Mouse (Mus musculus) erythroblast, embryonic 14.5 days (primary cell): Measurements from ENCODE around the gene Camk1d. TPM values are rescaled to one million over a fixed set of nuclear protein-coding genes. Genes with fewer than 3 reads are reported as not detected.

Experiments used
- H3K27me3 ChIP-seq: 2 replicates; pipeline ENCODE4 v1.6.1; 2012; ENCODE audit warnings: inconsistent platforms; ENCODE audit not compliant: control insufficient read depth
- H3K36me3 ChIP-seq: 2 replicates; pipeline ENCODE4 v1.6.1; 2012; ENCODE audit warnings: mild to moderate bottlenecking, inconsistent platforms; ENCODE audit not compliant: control insufficient read depth
- H3K4me1 ChIP-seq: 2 replicates; pipeline ENCODE4 v1.6.1; 2012; ENCODE audit warnings: inconsistent platforms; ENCODE audit not compliant: control insufficient read depth
- H3K4me3 ChIP-seq: replicated peaks from 2 replicates; pipeline ENCODE3; 2012; ENCODE audit warnings: moderate library complexity, mild to moderate bottlenecking, inconsistent platforms
- H3K9me3 ChIP-seq: 2 replicates; pipeline ENCODE4 v1.6.1; 2012; ENCODE audit warnings: low read length, inconsistent platforms, mixed read lengths; ENCODE audit not compliant: control insufficient read depth
- GATA1 ChIP-seq: IDR thresholded peaks from 2 replicates; pipeline ENCODE4 v1.6.1; 2012; ENCODE audit warnings: low read length, inconsistent platforms, mixed read lengths
- TAL1 ChIP-seq: IDR thresholded peaks from 3 replicates; pipeline ENCODE4 v1.6.1; 2012; ENCODE audit warnings: low read length, inconsistent platforms, mixed read lengths
- polyA plus RNA-seq: library from polyadenylated mRNA; stranded (reverse); fragments of >175 nt; gene quantifications from 2 replicates; pipeline ENCODE4 v1.2.3, GENCODE M21; 2012

Camk1d gene
- polyA plus RNA-seq, 1 experiment: 0.02 TPM

DNA sequence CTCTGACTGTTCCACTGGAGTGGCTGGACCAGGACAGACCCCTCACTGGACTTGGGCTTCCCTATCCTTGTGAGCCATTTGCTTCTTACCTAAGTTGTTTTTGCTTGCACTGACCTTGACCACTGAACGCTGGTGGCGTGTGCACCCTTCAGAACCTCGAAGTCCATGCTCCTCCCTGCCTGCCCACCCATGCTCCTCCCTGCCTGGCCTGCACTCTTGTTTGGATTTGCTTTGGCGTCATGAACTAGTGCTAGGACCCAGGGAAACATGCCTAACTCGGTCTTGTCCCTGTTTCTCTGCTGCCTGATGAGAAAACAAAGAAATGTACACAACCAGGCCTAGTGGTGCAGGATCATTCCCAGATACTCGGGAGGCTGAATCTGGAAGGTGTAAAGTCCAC, 40.5 kb downstream of the Camk1d start:
- Histone ChIP-seq H3K4me1 (no peaks in the 10 kb centered on the region), H3K4me3 (no peak overlapping the region), H3K9me3 (no peaks in the 10 kb centered on the region), H3K27me3 (no peaks in the 10 kb centered on the region), H3K36me3 (no peaks in the 10 kb centered on the region)
- TF ChIP-seq GATA1 (no peak), TAL1 (no peak)

DNA sequence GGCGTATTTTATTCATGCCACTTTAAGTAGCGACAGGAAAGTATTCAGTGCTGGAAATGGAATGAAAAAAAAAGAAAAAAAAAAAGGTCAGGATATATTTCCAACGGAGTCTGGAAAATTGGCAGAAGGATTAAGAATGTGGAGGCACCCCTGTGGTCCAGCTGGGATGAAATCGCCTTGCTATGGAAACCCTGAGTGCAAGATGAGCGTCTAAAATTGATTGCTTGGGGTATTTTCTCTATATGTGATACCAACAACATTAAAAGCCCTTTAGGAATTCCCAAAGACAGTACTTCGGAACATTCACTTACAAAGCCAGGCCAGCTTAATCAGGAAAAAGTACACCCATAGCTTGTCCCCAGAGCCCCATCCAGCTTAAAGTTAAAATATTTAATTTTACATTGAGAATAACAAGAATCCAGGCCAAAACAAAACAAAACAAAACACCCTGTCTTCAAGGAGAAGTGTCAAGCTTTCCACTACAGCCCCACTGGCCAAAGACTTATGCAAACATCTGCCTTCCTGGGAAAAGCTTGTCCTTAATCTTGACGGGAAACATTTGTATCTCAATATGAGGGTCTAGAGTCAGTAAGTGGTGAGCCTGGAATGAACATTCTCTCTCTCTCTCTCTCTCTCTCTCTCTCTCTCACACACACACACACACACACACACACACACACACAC, 41.3 kb downstream of the Camk1d start:
- no peaks in the 10 kb centered on the region for H3K9me3 ChIP-seq
- no peaks in the 10 kb centered on the region for H3K36me3 ChIP-seq
- TF ChIP-seq TAL1: no peak
- TF ChIP-seq GATA1: no peak
- H3K4me1 ChIP-seq: no peaks in the 10 kb centered on the region
- no peaks in the 10 kb centered on the region for H3K27me3 ChIP-seq
- no peak overlapping the region for H3K4me3 ChIP-seq

DNA sequence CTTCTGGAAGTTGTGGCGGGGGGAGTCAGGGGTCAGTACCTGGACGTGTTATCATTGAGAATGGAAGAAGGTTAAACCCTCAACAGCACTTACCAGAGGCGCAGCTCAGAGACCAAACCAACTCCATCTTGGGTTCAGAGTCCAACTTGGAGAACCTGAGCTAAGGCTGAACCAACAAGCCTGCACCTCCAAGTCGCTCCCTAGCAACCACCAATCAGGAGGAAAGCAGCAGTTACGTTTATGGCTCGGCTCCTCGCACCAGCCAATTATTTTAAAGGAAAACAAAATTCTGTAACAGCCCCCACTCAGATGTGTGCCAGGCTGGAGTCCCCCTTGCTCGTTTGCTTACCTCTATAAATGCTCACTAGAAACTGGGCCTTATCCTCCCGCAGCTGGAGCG, 44.2 kb downstream of the Camk1d start:
- H3K9me3 ChIP-seq: no peaks in the 10 kb centered on the region
- TF ChIP-seq TAL1 (no peak), GATA1 (no peak)
- no peaks in the 10 kb centered on the region for H3K4me1 ChIP-seq
- no peak overlapping the region for H3K4me3 ChIP-seq
- H3K27me3 ChIP-seq: no peaks in the 10 kb centered on the region
- no peaks in the 10 kb centered on the region for H3K36me3 ChIP-seq

DNA sequence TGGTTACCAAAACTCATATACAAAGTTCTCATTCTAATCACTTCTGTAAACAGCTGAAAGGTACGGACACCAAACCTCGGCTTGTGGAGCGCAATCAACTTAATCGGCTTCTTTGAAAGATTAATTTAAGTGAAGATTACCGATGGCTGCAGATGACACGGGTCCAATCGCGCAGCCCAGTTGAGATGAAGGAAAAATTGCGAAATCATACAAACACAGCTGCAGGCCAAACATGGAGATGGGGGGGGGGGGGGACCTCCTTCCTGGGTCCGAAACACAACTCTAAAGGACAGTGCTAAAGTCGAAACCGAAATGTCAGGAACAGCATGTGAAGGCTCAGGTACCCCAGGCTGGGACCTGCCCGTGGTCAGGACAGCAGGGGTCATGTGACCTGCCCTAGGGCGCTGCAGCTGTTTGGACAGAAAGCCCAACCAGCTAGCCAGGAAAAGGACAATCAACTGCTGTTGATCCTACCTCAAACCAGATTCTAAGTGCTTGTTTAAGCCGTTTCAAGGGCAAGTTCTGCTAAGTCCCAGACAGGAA, 44.7 kb downstream of the Camk1d start:
- no peaks in the 10 kb centered on the region for H3K4me1 ChIP-seq
- no peak for TF ChIP-seq GATA1
- H3K27me3 ChIP-seq: no peaks in the 10 kb centered on the region
- H3K4me3 ChIP-seq: no peak overlapping the region
- H3K9me3 ChIP-seq: no peaks in the 10 kb centered on the region
- no peaks in the 10 kb centered on the region for H3K36me3 ChIP-seq

DNA sequence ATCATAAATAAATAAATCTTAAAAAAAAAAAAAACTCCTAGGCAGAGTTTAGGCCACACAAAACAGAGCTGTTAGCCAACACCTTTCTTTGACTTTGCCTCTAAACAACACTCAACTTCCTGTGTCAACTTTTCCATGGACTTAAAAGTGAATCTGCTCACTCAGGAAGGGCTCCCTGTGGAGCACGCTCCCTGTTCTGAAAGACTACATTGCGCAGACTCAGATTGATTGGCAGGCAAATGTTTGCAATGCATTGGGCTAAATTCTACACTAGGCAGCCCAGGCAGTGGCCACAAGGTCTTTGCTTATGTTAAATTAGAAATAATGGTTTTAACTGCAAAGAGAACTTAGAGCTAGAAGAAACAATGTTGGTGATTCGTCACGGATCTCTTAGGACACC, 45.4 kb downstream of the Camk1d start:
- TF ChIP-seq GATA1: no peak
- no peak for TF ChIP-seq TAL1
- Histone ChIP-seq H3K27me3 (no peaks in the 10 kb centered on the region), H3K9me3 (no peaks in the 10 kb centered on the region), H3K4me3 (no peak overlapping the region), H3K36me3 (no peaks in the 10 kb centered on the region), H3K4me1 (no peaks in the 10 kb centered on the region)

DNA sequence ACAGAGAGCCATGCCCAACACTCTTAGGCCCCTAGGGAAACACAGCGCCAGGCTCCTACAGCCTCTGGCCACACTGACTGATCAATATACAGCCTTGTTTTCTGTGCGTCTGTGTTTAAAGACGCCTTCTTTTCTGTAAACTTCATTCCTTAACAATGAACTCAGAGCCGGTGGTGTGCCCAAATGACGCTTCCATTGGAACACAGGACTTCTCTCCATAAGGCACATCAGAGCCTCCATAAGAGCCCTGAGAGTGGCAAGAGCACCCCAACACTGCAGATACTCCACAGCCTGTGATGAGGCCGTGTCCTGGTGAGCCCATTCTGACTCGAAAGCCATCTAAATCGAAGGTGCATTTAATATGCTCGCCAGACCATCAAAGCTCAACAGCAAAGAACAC, 50.8 kb downstream of the Camk1d start:
- Histone ChIP-seq H3K27me3 (no peaks in the 10 kb centered on the region), H3K4me1 (no peaks in the 10 kb centered on the region), H3K9me3 (no peaks in the 10 kb centered on the region), H3K4me3 (no peak overlapping the region), H3K36me3 (no peaks in the 10 kb centered on the region)
- TF ChIP-seq GATA1 (no peak), TAL1 (no peak)

DNA sequence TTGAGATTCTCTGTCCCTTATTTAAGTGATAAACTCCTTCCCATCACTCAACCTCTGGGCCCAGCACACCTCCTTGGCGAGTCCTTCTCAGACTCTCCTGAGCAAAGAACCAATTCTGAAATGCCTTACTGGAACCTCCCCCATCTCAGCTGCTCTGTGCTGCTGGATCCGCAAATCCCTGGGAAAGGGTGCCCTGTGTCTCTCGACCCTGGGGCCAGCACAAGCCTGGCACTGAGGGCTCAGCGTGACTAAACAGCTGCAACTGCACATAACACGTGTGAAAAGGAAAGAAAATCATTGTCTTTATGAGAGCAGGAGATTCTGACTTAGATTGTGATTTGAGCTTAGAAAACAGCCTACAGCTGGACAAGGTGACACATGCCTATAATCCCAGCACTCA, 52.4 kb downstream of the Camk1d start:
- Histone ChIP-seq H3K4me3 (no peak overlapping the region), H3K9me3 (no peaks in the 10 kb centered on the region), H3K27me3 (no peaks in the 10 kb centered on the region), H3K36me3 (no peaks in the 10 kb centered on the region), H3K4me1 (no peaks in the 10 kb centered on the region)
- TF ChIP-seq GATA1 (no peak), TAL1 (no peak)

DNA sequence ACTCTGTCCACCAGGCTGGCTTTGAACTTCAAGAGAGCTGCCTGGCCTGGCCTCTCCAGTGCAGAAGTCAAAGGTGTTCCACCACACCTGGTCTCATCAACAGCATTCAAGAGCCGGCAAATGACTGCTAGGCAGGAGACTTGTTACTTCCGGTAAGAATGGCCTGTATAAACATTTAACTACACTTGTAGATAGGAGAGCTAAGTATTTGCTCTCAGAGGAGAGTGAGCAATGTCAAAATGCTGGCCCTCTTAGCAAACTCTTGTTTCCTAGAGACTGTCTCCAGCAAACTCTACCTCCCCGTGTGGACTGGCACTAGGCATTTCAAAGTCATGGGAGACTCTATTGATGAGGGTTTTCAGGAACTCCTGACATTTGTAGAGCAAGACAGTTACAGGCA, 56.3 kb downstream of the Camk1d start:
- Histone ChIP-seq H3K4me1 (no peaks in the 10 kb centered on the region), H3K4me3 (no peak overlapping the region), H3K27me3 (no peaks in the 10 kb centered on the region), H3K36me3 (no peaks in the 10 kb centered on the region), H3K9me3 (no peaks in the 10 kb centered on the region)
- TF ChIP-seq TAL1 (no peak), GATA1 (no peak)

DNA sequence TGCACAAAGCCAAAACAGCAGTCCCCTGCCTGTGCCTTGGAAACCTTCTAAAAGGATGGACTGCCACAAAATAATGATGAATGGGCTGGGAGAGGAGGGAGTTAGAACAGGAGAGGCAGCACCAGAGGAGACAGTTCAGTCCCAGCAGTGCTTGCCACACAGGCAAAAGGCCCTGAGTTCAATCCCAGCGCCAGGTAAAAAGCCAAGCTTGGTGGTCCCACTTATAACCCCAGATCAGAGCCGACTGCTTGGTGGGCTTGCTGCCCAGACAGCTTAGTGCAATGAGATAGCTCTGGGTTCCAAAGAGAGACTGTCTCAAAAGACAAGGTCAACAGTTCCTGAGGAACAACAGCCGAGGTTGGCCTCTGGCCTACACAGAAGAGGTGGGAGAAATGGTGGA, 58.0 kb downstream of the Camk1d start:
- no peak overlapping the region for H3K4me3 ChIP-seq
- no peaks in the 10 kb centered on the region for H3K27me3 ChIP-seq
- no peaks in the 10 kb centered on the region for H3K36me3 ChIP-seq
- TF ChIP-seq GATA1 (no peak), TAL1 (no peak)
- no peaks in the 10 kb centered on the region for H3K4me1 ChIP-seq
- no peaks in the 10 kb centered on the region for H3K9me3 ChIP-seq

DNA sequence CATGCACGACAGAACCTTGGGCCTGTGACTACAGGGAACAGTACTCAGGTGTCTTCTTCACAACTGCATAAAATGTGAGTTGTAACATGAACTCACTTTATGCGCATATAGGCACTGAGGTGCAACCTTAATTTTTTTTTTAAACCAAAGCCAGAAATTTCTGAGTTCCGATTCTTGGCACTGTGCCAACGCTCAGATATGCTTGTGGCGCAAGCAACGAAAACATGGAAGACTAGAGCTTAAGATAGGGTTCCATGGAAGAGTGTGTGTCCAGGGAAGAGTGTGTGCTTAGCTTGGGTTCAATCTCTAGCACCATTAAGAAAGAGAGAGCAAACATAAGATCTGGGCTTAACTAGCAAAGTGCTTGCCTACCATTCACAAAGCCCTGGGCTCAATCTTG, 62.2 kb downstream of the Camk1d start:
- no peak for TF ChIP-seq GATA1
- no peak for TF ChIP-seq TAL1
- H3K36me3 ChIP-seq: no peaks in the 10 kb centered on the region

More for the DNA sequence above, 62.2 kb downstream of the Camk1d start:
- Histone ChIP-seq H3K27me3 (no peaks in the 10 kb centered on the region), H3K4me3 (no peak overlapping the region), H3K4me1 (no peaks in the 10 kb centered on the region), H3K9me3 (no peaks in the 10 kb centered on the region)
